Mouse (Mus musculus) right cerebral cortex, postnatal 4 days (tissue): Measurements from ENCODE around the gene Adam15.

ENCODE experiments used
- DNase-seq: peaks from one replicate; pipeline ENCODE4 v3.0.0-alpha.2; 2022

Adam15 gene

DNA sequence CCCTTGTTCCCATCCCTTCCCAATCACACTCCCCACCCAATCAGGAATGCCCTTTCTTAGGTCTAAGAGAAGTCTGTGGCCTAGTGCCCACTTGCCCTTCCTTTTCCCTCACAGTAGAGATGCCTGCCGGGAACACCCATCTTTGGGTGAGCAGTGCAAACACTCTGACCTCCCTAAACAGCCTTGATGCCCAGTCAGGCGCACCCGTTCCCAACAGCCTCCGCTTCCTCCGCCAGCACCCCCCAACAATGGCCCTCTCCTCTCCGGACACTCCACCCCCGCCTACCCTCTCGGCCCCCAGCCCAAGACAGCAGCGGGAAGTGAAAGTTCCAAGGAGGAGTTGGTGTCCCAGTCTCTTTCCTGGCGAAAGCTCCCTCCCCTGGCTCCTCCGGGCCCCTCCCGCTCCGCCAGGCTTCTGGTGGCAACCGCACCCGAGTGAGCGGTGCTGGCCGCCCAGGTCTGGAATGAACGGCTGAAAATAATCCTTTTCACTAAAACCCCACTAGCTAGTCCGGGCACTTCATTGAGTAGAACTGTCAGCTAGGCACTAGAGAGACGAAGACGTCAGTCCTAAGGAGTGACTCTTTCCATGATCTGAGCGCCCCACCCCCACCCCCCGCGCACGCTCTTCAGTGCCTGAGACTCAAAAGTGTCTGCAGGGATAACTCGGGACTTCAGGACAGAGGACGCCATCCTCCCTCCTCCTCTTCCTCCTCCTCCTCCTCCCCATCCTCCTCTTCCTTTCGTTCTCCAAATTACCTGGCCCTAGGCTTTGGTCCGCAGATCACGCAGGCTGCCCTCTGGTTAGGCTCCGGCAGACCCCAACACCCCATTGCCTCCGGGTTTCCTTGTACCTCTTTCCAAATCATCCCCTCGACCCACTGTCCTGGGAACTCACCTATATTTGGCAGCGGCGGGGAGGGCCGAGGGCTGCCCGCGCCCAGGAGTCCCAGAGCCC lies 606 bp downstream of the Adam15 start:
- DNase-seq, result no peak

DNA sequence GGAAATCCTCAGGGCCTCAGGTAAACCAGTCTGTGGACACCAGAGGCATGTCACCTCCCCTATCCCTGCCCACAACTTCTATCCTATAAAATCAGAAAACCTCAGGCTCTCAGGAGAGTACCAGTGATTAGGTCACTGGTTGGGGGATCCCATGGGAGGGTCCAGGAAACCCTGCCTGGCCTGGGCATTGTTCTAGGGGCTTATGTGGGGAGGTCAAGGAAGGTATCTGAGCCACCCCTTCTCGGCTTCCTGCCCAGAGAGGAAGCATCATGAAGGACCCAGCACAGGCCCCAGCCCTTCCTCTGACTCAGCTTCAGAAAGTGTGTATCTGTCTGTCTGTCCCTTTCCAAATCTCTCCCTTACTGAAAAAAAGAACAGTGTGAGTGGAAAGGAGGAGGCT lies 1.9 kb downstream of the Adam15 start:
- no peak for DNase-seq

DNA sequence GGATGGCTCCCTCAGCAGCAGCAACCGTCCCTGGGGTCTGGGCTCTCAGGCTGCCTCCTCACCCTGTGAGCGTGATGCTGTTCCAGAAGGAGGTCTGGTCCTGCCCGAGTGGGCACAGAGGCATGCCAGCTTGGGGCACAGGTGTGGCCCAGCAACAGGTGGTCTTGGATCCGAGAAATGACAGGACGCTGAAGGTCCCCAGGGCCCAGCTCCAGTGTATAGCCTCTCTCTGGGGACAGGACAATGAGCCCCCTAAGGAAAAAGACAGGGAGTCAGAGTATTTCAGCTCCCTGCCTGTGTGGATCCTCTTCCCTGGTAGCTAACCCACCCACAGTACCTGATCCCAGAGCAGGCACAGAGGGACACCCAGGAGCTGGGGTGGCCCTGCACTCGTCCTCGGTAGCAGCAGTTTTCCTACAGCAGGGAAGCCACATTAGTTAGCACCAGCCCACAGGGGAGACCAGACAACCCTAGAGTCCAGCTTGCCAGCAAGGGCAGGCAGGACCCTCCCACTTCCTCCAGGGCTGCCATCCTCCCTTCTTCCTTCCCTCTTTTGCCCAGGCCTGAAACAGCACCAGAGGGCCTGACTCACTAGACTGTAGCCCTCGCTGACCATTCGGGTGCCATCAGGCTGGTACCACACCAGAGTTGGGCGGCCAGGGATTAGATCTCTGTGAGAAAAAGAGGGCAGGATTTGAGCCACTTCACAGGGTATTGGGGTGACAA lies 2.8 kb downstream of the Adam15 start:
- DNase-seq, result no peak

DNA sequence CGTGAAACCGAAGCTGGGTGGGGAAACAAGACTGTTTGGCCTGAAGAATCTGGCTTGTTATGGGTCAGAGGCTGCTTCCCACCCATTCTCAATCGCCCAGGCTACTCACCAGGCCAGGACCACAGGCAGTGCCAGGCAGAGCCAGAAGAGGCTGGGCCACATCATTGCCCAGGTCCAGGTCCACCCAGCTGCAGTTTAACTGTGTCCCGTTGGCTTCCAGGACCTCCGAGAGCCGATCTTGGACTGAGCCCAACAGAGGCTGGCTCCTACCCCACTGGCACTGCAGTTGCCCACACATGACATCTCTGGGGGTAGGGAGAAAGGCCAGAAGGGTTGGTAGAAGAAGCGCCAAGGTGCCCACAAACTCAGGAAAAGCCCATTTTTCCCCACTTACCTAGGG lies 6.5 kb downstream of the Adam15 start:
- no peak for DNase-seq

DNA sequence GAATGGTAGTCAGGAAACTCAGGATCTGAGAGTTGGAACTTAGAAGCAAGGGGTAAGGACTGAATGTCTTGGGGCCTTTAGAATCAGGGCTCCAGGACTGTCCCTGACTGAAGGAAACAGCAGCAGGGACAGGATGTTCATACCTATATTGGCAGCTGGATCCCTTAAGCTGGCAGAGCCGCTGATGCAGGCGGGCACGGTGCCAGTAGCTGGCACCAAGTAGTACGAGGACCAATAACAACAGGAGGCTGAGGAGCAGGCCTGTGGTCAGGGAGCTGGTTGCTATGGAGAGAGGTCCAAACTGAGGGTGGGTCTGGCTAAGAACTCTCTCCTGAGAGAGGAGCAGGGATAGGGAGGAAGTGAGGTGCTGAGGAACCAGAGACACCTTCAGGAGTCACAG lies 8.0 kb downstream of the Adam15 start:
- no peak for DNase-seq

DNA sequence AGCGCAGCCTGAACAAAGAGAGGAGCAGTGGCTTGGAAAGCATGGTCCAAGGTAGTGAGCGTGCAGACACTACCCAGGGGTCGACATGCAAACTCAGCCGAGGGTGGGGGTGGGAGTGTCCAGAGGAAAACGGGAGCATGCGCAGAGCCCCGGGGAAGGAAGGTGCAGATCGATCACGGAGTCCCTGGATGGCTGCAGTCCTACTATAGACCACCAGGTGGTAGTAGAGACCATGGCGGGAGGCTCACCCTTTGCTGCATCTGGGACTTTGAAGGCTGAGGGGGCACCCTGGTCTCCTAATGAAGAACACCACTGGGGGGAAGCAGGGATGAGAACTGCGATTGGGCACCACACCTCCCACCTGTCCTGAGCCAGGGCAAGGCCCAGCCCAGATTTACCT lies 9.3 kb downstream of the Adam15 start:
- DNase-seq, result peak; percentile 91

DNA sequence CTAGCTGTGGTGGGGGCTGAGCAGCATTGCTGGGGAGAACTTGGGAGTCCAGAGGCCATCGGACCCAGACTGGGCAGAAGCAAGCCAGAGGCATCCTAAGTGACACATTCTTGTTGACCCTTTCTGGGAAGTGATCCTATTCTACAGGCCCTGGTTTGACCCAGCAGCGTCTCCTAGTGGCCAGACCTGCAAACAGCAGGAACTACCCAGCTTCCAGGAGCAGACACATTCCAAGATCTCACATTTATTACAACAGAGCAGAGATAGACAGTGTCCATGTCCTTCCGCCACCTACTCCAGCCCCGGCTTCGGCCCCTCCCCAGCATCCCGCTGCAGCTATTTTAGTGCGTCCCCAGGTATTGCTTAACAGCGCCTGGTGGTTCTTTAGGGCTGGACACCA lies 10.4 kb downstream of the Adam15 start:
- peak; percentile 76 for DNase-seq

DNA sequence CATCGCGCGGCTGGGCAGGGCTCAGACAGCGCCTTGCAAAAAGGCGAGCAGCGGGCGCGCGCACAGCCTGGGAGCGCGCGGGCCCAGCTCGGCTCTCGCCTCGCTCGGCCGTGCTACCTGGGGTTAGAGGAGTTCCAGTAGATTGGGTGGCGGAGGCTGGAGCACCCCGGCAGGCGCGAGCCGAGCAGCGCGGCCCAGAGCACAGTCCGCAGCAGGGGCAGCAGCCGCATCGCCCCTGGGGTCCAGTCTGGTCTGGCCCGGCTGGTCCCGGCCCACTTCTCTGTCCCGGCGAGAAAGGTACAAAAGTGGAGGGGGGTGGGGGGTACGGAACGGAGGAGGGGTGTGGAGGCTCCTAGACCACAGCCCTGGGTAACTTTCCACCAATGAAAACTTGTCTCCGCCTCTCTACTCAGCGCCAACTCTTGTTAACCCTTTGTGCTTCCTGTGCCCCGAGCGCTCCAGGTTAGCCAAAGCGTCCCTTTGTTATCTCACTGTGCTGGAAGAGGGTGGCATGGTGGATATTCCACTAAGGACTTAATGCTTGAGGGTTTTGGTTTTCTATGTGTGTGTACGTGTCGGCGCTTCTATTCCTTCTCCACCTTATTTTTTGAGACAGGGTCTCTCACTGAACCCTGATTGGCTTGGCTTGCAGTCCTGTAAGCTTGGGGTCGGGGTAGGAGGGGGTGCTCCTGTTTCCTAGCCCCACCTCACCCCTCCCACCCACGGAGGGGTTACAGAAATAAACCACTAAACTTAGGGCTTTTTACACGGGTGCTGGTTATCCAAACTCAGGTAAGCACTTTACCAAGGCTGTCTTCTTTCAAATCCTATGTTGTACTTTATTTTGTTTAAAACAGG lies 11.8 kb downstream of the Adam15 start, which contains the start of gene Efna4:
Gene Efna4 (minus strand): TSS at position 308 of the 858 bp plus-strand sequence.
- DNase-seq, result peak; percentile 32

DNA sequence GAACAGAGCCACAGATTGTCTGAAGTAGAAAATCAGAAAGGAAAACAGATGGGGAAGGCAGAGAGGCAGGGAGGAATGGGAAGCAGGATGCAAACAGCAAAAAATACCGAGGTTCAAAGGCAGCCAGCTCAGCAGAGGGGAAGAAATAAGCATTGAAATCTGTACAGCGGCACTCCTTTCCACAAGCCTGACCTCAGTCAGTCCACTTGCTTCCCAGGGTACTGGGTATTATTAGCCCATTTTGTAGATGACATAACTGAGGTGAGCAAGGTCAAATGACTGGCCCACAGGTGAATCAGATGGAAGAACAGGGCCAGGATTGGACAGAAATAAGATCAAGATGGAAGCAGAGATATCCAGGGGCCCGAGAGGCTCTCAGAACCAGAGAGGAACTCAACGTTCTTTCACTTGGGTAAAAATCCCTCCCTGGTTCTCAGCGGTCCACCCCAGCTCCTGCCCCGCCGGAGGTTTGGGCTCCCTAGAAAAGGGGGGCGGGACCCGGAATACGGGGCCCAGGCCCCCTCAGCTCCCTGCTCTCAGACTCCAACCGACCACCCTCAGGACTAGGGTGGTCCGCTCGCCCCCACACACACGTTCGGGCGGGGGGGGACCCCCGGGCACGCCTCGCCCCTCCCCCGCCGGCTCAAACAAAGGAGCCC lies 12.6 kb downstream of the Adam15 start:
- peak; percentile 64 for DNase-seq

DNA sequence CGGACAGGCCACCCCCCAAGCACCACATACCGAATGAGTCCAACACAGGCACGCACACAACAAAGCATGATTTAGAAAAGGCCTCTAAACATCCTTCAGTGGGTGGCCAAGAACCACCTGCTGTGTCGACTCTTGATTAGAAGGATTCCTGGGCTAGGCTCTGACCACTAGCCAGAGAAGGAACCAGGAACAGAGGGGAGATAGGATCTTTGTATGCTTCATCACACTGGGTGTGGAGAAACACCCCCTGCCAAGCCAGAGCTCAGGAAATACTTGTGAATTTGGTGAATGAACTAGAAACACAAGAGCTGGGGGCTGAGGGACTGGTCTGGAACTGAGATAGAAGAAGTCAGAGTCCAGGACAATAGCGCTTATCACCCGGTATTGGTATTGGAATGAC lies 13.3 kb downstream of the Adam15 start:
- DNase-seq, result no peak

DNA sequence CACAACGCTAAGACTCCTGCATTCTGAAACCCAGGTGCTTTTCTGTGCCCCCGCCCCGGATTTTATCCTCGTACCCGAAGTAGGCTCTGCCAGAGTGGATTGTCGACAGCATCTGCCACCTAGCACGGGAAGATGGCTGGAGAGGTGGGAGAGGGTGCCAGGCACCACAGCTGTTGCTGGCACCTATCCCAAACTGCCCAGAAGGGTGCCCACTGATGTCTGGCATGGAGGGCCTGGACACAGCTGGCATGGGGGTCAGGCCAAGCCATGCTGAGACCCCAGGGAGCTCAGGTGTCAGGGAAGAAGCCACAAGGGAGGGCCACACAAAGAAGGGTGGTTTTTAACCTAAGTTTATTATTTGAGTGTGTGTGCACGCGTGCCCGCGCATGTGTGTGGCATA lies 16.7 kb downstream of the Adam15 start:
- DNase-seq, result no peak

DNA sequence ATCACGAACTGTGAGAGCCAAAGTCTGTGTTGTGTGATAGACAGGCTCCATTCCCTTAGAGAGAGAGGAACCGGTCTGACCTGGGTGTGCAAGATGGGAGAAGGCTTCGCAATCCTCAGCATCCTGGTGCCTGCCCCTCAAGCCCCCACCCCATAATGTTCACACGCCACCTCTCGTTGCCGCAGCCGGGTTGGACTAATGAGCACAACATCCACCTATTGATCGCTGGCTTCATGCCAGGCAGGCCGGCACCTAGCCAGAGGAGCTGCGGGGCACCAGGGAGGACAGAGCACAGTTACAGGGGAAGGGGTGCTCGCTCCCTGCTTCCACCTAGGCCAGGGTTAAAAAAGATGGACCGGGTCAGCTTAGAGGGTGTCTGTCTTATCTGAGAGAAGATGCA lies 17.3 kb downstream of the Adam15 start:
- DNase-seq, result peak; percentile 36

DNA sequence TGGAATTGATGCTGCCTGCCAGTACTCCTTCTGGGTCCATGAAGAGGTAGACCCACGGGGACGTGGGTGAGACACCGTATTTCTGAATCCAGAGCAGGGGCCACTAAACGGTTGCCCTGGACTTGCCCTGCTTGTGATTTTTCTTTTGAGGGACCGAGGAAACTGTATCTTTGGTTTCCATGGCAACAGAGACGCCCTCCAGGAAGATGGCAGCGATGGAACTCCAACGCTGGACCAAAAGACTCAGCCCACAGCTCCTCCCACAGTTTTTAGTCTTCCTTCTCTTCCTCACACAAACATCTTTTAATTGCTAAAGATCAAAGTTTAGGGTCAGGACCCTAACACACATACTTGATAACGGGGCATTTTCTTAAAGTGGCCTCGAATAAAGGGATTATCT lies 17.8 kb downstream of the Adam15 start:
- DNase-seq, result no peak

DNA sequence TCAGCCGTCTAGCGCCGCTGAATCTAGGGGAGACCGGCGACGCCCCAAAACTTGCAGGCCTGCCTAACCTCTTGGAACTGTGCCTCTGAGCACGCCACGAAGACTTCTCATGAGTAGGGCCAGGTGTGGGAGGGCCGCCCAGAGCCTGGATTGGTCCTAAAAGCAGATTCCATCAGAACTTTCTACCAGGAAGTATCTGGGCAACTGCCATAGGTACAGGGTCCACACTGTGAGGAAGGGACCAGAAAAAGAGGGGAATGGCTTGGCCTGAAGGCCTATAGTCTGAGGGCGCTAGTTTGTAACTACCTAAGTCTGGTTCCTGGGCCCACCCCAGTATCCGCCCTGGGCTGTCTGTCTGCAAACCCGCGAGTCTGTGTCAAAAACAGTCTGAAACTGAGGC lies 18.2 kb downstream of the Adam15 start:
- DNase-seq, result no peak

DNA sequence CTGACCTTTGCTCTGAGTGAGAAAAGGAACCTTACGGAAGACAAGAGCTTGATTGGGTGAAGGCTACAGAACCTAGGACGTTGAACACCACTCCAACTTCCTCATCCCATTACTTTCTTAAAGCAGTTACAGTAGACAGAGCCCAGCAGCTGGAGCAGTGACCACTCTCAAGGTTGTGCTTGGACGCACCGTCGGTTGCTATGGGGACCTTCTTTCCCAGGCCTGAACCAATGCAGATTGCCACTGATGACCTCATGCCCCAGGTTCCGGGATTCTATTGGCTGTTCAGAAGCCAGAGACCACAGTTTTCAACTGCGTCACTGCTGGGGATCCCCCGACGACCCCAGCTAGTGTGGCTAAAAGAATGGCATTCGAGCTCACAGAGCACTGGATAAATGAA lies 18.8 kb downstream of the Adam15 start:
- DNase-seq, result no peak

DNA sequence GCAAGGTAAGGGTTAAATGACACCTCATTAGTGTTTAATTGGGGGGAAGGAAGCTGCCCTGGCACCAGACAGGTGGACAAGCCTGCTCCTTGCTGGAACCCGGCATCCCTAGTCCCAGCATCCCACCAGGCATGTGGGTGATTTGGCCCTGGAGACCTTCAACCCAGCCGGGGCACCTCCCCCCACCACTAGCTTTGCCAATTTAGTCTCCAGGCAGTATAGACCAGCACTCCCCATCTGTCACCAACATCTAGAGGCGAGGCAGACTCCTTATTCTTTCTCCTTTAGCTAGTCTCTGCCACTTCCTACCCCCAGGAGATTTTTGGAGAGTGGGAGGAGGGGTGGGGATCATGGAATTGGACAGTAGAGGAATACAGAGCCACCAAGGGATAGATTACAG lies 19.4 kb downstream of the Adam15 start:
- no peak for DNase-seq

DNA sequence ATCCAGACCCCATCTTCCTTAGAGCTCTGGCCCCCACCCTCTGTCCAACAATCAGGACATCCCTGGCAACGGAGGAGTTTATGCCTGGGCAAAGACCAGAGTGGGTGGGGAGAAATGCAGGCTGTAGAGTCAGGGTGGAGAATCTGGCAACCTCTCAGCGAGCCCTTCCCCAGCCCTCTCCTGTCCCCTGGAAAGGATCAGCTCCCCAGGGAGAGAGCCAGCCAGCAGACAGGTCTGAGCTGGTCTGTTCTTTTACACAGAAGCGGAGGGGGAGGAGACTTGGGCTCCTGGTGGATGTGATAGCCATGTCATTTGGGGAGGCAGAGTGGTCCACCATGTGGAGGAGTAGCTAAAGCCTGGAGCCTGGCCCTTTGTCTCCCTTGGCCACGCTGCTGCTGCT lies 21.2 kb downstream of the Adam15 start:
- no peak for DNase-seq

DNA sequence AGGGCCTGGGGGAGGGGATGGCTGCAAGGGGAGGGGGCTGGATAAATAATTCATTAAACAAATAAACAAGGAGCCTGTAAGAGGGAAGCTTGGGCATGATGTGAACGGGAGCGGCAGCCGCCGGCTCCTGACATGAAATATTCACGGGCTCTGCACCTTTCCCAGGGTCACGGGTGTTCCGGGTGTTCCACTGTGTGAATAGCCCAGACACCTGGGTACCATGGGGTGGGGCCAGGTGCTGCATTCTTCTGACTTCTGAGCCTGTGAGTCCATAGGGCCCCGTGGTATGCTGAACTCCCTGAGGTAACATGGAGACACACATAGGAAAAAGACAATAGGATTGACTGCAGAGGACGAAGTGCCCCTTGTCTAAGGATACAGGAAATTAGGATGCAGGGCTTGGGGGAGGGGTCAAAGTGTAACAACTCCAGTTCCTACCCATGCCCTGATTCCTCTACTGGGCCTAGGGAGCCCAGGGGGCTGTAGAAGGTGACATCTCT lies 22.4 kb downstream of the Adam15 start:
- no peak for DNase-seq

DNA sequence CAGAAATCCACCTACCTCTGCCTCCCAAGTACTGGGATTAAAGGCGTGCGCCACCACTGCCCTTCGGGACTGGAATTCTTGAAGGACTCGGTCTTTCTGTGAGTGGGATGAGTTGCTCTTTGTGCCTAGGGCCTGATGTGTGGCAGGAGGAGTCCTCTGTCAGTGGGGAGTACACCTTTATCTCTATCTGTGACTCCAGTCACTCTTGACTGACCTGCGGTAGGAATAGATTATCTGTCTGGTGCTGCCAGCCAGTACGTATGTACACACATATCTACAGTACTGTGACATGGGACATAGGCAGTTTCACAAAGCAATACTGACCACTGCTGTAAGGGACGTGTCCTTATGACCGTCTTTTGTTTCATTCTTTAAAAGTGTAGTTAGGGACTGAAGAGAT lies 23.9 kb downstream of the Adam15 start:
- DNase-seq, result no peak

DNA sequence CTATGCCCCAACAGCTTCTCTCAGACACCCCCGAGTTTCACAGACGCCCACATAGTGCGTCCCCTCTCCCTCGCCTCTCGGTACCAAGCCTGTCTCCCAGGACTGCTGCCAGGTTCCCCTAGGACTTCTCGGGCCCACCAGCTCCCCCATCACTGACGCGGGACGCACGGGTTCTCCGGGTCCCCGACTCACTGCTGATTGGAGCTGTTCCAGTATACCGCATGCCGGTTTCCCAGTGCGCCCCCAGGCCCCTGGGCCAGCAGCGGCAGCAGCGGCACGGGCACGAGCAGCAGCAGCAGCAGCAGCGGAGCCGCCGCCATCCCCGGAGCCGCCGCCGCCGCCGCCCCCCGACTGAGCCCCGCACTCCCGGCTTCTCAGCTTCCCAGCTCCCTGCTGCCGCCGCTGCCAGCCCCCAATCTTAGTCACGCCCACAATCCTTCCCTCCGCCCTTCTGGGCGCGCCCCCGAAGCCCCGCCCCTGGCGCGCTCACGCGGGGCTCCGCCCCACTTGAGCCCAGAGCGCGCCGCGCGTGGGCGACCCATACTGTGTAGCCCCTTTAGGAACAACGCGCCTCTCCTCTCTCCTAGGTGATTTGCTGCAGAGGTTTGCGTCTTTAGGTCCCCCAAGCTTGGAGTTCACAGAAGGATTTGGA lies 27.2 kb downstream of the Adam15 start, which contains the start of gene Efna3:
Gene Efna3 (minus strand): TSS at position 452 of the 652 bp plus-strand sequence.
- DNase-seq, result peak; percentile 87

DNA sequence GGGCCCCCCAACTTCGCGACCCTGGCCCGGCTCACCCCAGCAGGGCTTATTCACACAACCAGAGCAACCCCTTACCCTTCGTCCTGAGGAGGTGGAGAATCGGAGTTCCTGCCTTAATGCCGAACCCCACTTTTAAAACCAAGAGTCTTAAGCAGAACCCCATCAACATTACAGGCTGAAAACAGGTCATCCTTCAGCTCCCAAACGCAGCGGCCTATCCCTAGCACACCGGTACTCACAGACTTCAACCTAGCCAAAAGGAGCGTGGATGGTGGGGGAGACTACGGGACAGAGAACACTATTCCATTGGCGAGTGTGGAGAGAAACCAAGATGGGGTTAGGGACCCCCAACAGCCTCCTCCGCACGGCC lies 27.7 kb downstream of the Adam15 start:
- no peak for DNase-seq
